Mouse (Mus musculus) lung, adult 2 months (tissue): ENCODE results near the gene Cntf.

Source experiments
- CTCF ChIP-seq: fragments of 200-500 bp; IDR thresholded peaks from 2 replicates; pipeline ENCODE4 v1.5.1; 2011; ENCODE audit warnings: mild to moderate bottlenecking, low read length, control low read depth; ENCODE audit not compliant: insufficient read depth
- POLR2A ChIP-seq: fragments of 200-500 bp; IDR thresholded peaks from 2 replicates; pipeline ENCODE4 v1.6.1; 2011; ENCODE audit warnings: low read depth, mild to moderate bottlenecking, control low read depth, low read length, borderline replicate concordance; ENCODE audit errors: extremely low read depth

- TF ChIP-seq CTCF (no peak), POLR2A (no peak)
Observed at GRCm38 (mm10) chr19:12799081-12799480, 33.6 kb upstream of the Cntf start.
